Mouse (Mus musculus) spleen, postnatal 10 days (tissue): ENCODE measurements at regions not wholly inside any gene's neighbourhood (a gene's known extent, or its start where the extent isn't known, plus 50 kb on each side); places are given as distances from the start of the nearest gene placed in this dataset.

ENCODE experiments used
- DNase-seq, 2 experiments: peaks; one replicate each; pipeline ENCODE4 v3.0.0; 2021 to 2022; ENCODE audit warnings: low spot score in 2 of 2

- no peak for DNase-seq
Measured at GRCm38 (mm10) chr9:52591188-52591587, 88.4 kb downstream of the AI593442 start.

GRCm38 (mm10) chr9:52574066-52574465 is 105.5 kb downstream of the AI593442 start:
- no peak for DNase-seq

DNA sequence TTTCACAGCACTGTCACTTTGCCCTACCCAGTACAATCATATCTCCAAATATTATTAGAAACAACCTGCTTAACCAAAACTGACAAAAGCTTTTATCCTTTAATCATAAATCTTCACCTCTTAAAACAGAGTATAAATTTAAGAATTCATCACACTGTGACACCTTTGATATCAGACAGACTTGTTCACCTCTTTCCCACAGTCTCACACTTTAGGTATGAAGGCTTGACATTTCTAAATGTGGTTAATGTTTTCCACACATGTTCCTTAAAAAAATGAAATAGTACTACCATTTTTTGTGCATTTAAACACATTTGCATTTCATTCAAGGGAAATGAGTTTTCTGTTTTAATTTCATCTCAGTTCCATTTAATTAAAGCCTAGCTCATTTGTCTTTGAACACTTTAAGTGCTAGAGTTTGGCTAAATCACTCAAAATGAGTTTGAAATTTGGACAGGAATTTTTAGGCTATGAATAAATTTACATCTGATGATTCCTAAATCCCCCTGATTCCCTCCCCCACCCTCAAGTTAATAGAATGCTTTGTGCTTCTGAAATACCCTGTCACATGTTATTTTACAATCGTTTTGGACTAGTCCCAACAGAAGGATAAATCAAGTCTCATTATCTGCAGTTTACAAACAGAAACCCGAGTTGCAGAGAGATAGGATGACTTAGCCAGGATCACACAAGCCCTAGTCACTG is 127.9 kb downstream of the AI593442 start:
- no peak for DNase-seq

- DNase-seq, result no peak
Measured at GRCm38 (mm10) chr9:52546071-52546470, 133.5 kb downstream of the AI593442 start.

- no peak for DNase-seq
Measured at GRCm38 (mm10) chr9:52539086-52539485, 140.5 kb downstream of the AI593442 start.

DNA sequence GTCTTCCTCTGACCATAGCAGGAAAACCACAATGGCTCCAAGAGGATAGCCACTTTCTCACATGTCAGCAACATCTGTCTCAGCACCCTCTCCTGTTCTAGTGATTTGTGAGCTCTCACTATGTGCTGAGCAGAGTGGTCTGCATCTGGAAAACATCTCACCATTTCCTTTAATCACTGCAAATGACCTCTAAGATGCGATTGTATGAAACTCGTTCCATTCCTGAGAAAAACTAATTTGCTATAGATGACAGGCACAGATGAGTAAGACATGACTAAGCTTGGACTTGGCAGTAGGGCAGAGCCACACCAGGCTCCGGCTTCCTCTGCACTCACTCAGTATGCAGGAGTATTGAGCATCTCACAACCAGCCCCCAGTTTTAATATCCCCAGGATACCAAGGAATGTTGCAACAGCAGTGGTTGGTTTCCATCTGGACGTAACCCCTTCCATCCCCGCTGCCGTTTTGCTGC is 150.1 kb downstream of the AI593442 start:
- no peak for DNase-seq

- no peak for DNase-seq
Measured at GRCm38 (mm10) chr9:52500487-52500886, 179.1 kb downstream of the AI593442 start.

GRCm38 (mm10) chr9:52495483-52496270 is 183.9 kb downstream of the AI593442 start:
- no peak for DNase-seq

- DNase-seq, result no peak
Measured at GRCm38 (mm10) chr9:52492947-52493505, 186.6 kb downstream of the AI593442 start.

GRCm38 (mm10) chr9:52473555-52474196 is 205.9 kb downstream of the AI593442 start:
- no peak for DNase-seq

GRCm38 (mm10) chr9:52472859-52473258 is 206.7 kb downstream of the AI593442 start:
- DNase-seq, result no peak

GRCm38 (mm10) chr9:52458518-52458917 is 221.1 kb downstream of the AI593442 start:
- DNase-seq, result no peak

DNA sequence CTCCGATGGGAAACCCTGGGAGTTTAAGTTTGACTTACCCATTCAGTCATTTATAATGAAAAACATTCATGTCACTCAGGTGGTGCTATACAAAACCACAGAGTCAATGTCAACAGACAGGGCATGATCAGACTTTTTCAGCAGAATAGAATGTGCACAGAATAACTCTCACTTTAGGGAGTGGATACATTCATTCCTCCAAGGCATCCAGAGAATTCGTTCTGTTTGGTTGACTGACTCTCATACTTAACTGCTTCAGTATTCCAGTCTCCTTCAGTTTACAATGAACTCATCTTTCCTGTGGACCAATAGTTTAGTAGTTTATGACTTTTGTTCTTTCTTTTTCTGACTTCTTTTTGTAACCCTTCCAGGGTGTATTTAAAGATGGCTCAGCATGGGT is 225.1 kb downstream of the AI593442 start:
- DNase-seq, result no peak

DNA sequence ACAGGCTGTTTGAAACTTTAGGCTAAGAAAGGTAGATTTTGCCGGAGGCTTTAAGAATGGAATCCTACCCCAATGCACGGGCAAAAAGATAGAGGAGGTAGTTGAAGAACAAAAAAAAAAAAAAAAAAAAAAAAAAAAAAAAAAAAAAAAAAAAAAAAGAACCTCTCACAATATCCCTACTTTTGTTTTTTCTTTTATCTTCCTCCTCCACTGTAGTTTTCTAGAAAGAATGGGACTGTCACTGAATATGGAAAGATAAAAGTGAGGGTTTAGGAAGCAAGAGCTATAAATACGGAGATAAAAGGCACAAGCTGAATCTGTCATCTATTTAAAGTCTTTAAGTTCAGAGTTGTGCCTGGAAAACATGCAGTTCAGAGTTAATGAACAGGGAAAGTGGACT is 227.8 kb downstream of the AI593442 start:
- DNase-seq, result no peak

GRCm38 (mm10) chr9:52448245-52448644 is 231.3 kb downstream of the AI593442 start:
- no peak for DNase-seq

DNA sequence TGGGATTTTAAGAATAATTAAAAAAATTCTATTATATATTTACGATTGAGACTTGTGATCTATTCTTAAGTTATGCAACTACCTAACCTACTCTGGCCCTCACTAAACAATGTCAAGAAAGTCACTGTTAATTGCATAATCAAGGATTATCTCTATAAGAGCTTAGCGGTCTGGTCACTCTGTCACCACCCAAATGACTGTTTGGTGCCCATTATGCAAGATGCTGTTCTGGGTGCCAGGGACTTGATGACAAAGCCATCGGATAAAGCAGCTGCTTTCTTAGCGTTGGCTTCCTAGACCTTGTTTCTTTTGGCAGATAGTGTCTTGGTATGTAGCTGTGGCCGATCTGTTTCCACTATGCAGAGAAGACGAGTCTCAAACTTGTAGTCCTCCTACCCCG is 236.4 kb downstream of the AI593442 start:
- DNase-seq, result no peak

DNA sequence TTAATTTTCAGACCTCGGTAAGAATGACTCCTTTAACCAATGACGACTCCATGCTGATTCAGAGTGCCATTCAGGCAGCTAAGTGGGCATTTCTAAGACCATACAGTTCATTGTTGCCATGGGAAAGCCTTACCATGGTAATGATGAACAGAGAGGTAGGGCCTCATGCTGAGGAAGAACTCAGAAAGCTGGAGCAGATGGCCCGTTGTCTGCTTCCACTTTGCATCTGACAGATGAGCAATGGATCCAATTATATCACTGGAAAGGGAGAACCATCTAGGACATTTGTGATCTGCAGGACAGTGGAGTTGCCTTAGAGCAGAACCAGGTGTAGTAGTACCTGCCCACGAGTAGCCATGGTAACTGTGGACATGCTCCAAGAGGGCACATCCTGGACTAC is 245.4 kb downstream of the AI593442 start:
- no peak for DNase-seq

- DNase-seq, result no peak
Measured at GRCm38 (mm10) chr9:52425413-52425812, 254.2 kb downstream of the AI593442 start.

- no peak for DNase-seq
Measured at GRCm38 (mm10) chr9:52422622-52423021, 254.2 kb upstream of the Zc3h12c start.

DNA sequence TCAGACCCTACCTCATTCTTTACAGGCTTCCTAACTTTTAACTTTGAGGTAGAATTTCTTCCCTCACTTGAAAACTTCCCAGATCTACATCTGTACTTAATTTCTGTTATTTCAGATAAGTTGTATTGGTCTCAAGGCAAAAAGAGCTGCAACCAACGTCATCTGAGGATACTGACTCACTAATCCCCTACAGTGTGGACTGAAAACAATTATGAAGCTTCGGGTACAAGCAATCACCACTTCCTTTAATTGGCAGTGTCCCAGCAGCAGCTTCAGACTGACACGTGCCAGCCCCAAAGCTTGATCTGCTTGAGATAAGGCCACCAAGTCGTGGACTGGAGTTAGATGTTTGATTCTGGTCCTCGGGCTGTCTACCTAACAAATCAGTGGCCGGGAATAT is 247.3 kb upstream of the Zc3h12c start:
- no peak for DNase-seq

DNA sequence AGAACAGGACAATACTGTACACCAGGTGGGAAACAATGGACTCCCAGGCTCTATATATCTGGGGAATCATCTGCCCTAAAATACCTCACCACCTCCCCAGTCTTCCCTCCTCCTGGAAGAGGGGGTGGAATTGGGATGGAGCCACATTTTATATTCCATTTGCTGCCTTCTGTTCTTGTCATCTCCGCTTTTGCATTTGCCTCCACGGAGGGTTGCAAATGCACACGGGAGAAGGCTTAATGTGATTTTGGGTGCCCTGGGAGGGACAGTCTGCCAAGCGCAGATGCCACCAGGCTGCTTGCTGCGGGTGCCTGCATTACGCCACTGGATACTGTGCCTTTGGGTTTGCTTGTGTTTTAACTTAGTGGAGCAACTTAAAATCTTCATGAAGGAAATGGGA is 239.5 kb upstream of the Zc3h12c start:
- no peak for DNase-seq

DNA sequence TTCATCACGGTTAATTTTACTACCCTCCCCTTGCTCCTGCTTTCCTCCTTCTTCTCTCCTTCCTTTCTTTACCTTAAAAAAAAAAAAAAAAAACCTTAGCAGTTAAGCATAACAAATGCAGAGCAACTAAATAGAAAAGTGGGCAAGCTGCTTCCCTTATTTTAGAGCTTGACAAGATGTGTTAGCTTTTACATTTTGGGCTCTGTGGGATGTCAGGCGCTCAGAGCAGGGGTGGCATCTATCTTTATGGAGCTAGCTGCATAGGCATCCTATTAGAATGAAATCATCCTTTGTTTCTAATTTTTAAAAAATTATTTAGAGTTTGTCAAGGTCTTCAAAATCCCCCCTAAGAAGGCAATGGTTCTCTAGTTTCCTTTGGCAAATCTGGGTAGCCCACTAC is 234.1 kb upstream of the Zc3h12c start:
- no peak for DNase-seq
